Mouse (Mus musculus): ENCODE data around the gene Zbtb4. TPM values are rescaled to one million over a fixed set of nuclear protein-coding genes. Genes with fewer than 3 reads are reported as not detected.
A peak's percentile ranks its signal among the peaks of the same experiment; 100 is the strongest.
"Not testable (repeated sequence)": the region's sequence is repeated elsewhere in the genome, so short reads cannot be mapped to it uniquely, and the experiment has no call there.

The Zbtb4 gene
- total and polyA plus RNA-seq, 3 experiments = 8.6 to 18.4 (median 13.4) TPM

- no peak for ATAC-seq (ENCODE audit: extremely low read depth, insufficient number of reproducible peaks, low FRiP score, poor library complexity, severe bottlenecking)
- H3K4me3 ChIP-seq (ENCODE audit: low read depth, low read length) = no peak overlapping the region
- no peaks in the 10 kb centered on the region for H3K36me3 ChIP-seq (replicated peaks)
- TF ChIP-seq GATA1 (IDR thresholded peaks at IDR 0.05; ENCODE audit: borderline replicate concordance, low read length) (no peak), GATA2 (IDR thresholded peaks at IDR 0.05; ENCODE audit: borderline replicate concordance, low read depth, low read length) (no peak), POLR2AphosphoS5 (IDR thresholded peaks at IDR 0.05; ENCODE audit: insufficient replicate concordance, low read depth, low read length) (no peak), TAL1 (conservative IDR thresholded peaks at IDR 0.05; ENCODE audit: low read depth, low read length) (no peak), CTCF (IDR thresholded peaks at IDR 0.05; ENCODE audit: low read depth, low read length) (no peak)
- 0 out of 2 replicates have a peak, but pooled peaks cover 6% of the 10 kb centered on the region for H3K27me3 ChIP-seq (ENCODE audit: insufficient read depth, low read length)
- no peak for DNase-seq (ENCODE audit: low spot score)
- H3K4me1 ChIP-seq (ENCODE audit: insufficient read depth, low read depth, low read length) = peaks cover 25% of the 10 kb centered on the region
- peaks cover 8% of the 10 kb centered on the region for H3K9me3 ChIP-seq (replicated peaks)
Measured at GRCm38 (mm10) chr11:69723074-69723473, 42.6 kb upstream of the Zbtb4 start.

- ATAC-seq (ENCODE audit: extremely low read depth, insufficient number of reproducible peaks, low FRiP score, poor library complexity, severe bottlenecking) (no peak), DNase-seq (ENCODE audit: low spot score) (no peak)
- no peak overlapping the region for H3K4me3 ChIP-seq (ENCODE audit: low read depth, low read length)
- peaks cover 7% of the 10 kb centered on the region for H3K4me1 ChIP-seq (ENCODE audit: insufficient read depth, low read depth, low read length)
- no peaks in the 10 kb centered on the region for H3K36me3 ChIP-seq (replicated peaks)
- H3K9me3 ChIP-seq (replicated peaks) = peaks cover 8% of the 10 kb centered on the region
- TF ChIP-seq POLR2AphosphoS5 (IDR thresholded peaks at IDR 0.05; ENCODE audit: insufficient replicate concordance, low read depth, low read length) (no peak), GATA2 (IDR thresholded peaks at IDR 0.05; ENCODE audit: borderline replicate concordance, low read depth, low read length) (no peak), TAL1 (conservative IDR thresholded peaks at IDR 0.05; ENCODE audit: low read depth, low read length) (no peak), GATA1 (IDR thresholded peaks at IDR 0.05; ENCODE audit: borderline replicate concordance, low read length) (no peak), CTCF (IDR thresholded peaks at IDR 0.05; ENCODE audit: low read depth, low read length) (no peak)
- 0 out of 2 replicates have a peak, but pooled peaks cover 2% of the 10 kb centered on the region for H3K27me3 ChIP-seq (ENCODE audit: insufficient read depth, low read length)
Measured at GRCm38 (mm10) chr11:69725951-69726350, 39.8 kb upstream of the Zbtb4 start.

GRCm38 (mm10) chr11:69729063-69729462 lies 36.6 kb upstream of the Zbtb4 start:
- Histone ChIP-seq H3K36me3 (replicated peaks) (peaks cover 8% of the 10 kb centered on the region), H3K4me1 (ENCODE audit: insufficient read depth, low read depth, low read length) (no peaks in the 10 kb centered on the region), H3K4me3 (ENCODE audit: low read depth, low read length) (no peak overlapping the region), H3K9me3 (replicated peaks) (peaks cover 8% of the 10 kb centered on the region), H3K27me3 (ENCODE audit: insufficient read depth, low read length) (0 out of 2 replicates have a peak, but pooled peaks cover 2% of the 10 kb centered on the region)
- TF ChIP-seq CTCF (IDR thresholded peaks at IDR 0.05; ENCODE audit: low read depth, low read length) (peak; percentile 26; the same call in 1 of the 2 replicates), POLR2AphosphoS5 (IDR thresholded peaks at IDR 0.05; ENCODE audit: insufficient replicate concordance, low read depth, low read length) (no peak)
- ATAC-seq (ENCODE audit: extremely low read depth, insufficient number of reproducible peaks, low FRiP score, poor library complexity, severe bottlenecking) (no peak), DNase-seq (ENCODE audit: low spot score) (no peak)

GRCm38 (mm10) chr11:69731408-69731807 lies 34.3 kb upstream of the Zbtb4 start:
- H3K4me3 ChIP-seq (ENCODE audit: low read depth, low read length); H3K9me3 ChIP-seq (replicated peaks); DNase-seq (ENCODE audit: low spot score); H3K27me3 ChIP-seq (ENCODE audit: insufficient read depth, low read length); H3K4me1 ChIP-seq (ENCODE audit: insufficient read depth, low read depth, low read length); ATAC-seq (ENCODE audit: extremely low read depth, insufficient number of reproducible peaks, low FRiP score, poor library complexity, severe bottlenecking): not testable (repeated sequence)
- peaks cover 31% of the 10 kb centered on the region for H3K36me3 ChIP-seq (replicated peaks)

DNA sequence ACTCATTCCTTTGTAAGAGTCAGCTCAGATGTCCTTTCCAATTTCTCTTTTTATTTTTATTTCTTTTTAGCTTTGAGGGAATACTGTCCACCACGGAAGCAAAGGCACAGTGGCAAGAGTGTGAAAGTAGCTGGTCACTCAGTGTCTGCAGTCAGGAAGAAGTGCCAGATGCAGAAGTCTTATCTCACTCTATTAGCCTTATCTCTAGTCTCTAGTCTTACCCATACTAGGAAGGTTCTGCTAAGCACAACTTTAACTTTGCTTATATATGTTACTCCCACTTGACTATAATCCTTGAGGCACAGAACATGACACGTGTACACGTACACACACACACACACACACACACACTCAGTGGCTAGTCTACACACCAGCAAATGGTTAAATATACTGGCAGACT lies 14.1 kb upstream of the Zbtb4 start:
- Histone ChIP-seq H3K27me3 (ENCODE audit: insufficient read depth, low read length) (no peaks in the 10 kb centered on the region), H3K4me3 (ENCODE audit: low read depth, low read length) (no peak overlapping the region; the same call in 1 of the 2 replicates), H3K4me1 (ENCODE audit: insufficient read depth, low read depth, low read length) (peaks cover 52% of the 10 kb centered on the region), H3K36me3 (replicated peaks) (peaks cover 46% of the 10 kb centered on the region), H3K9me3 (replicated peaks) (no peaks in the 10 kb centered on the region)
- no peak for TF ChIP-seq CTCF (IDR thresholded peaks at IDR 0.05; ENCODE audit: low read depth, low read length)
- peak; percentile 55 for TF ChIP-seq TAL1 (conservative IDR thresholded peaks at IDR 0.05; ENCODE audit: low read depth, low read length)
- no peak for DNase-seq (ENCODE audit: low spot score)
- peak; percentile 80 for ATAC-seq (ENCODE audit: extremely low read depth, insufficient number of reproducible peaks, low FRiP score, poor library complexity, severe bottlenecking)

- H3K27me3 ChIP-seq (ENCODE audit: insufficient read depth, low read length) = no peaks in the 10 kb centered on the region
- H3K4me1 ChIP-seq (ENCODE audit: insufficient read depth, low read depth, low read length) = peaks cover 54% of the 10 kb centered on the region
- no peak for DNase-seq (ENCODE audit: low spot score)
- ATAC-seq (ENCODE audit: extremely low read depth, insufficient number of reproducible peaks, low FRiP score, poor library complexity, severe bottlenecking) = no peak
- no peak overlapping the region; the same call in 1 of the 2 replicates for H3K4me3 ChIP-seq (ENCODE audit: low read depth, low read length)
- peaks cover 38% of the 10 kb centered on the region for H3K36me3 ChIP-seq (replicated peaks)
- H3K9me3 ChIP-seq (replicated peaks) = no peaks in the 10 kb centered on the region
- TF ChIP-seq GATA1 (IDR thresholded peaks at IDR 0.05; ENCODE audit: borderline replicate concordance, low read length) = no peak
- no peak for TF ChIP-seq POLR2AphosphoS5 (IDR thresholded peaks at IDR 0.05; ENCODE audit: insufficient replicate concordance, low read depth, low read length)
- TF ChIP-seq TAL1 (conservative IDR thresholded peaks at IDR 0.05; ENCODE audit: low read depth, low read length) = no peak
- no peak for TF ChIP-seq GATA2 (IDR thresholded peaks at IDR 0.05; ENCODE audit: borderline replicate concordance, low read depth, low read length)
- no peak for TF ChIP-seq CTCF (IDR thresholded peaks at IDR 0.05; ENCODE audit: low read depth, low read length)
Measured at GRCm38 (mm10) chr11:69752686-69753085, 13.0 kb upstream of the Zbtb4 start.

- H3K4me1 ChIP-seq (ENCODE audit: insufficient read depth, low read depth, low read length) = peaks cover 57% of the 10 kb centered on the region
- no peak overlapping the region; the same call in 1 of the 2 replicates for H3K4me3 ChIP-seq (ENCODE audit: low read depth, low read length)
- TF ChIP-seq POLR2AphosphoS5 (IDR thresholded peaks at IDR 0.05; ENCODE audit: insufficient replicate concordance, low read depth, low read length) (no peak), GATA2 (IDR thresholded peaks at IDR 0.05; ENCODE audit: borderline replicate concordance, low read depth, low read length) (no peak), CTCF (IDR thresholded peaks at IDR 0.05; ENCODE audit: low read depth, low read length) (no peak), GATA1 (IDR thresholded peaks at IDR 0.05; ENCODE audit: borderline replicate concordance, low read length) (no peak), TAL1 (conservative IDR thresholded peaks at IDR 0.05; ENCODE audit: low read depth, low read length) (no peak)
- ATAC-seq (ENCODE audit: extremely low read depth, insufficient number of reproducible peaks, low FRiP score, poor library complexity, severe bottlenecking) (no peak), DNase-seq (ENCODE audit: low spot score) (no peak)
- H3K36me3 ChIP-seq (replicated peaks) = peaks cover 23% of the 10 kb centered on the region
- no peaks in the 10 kb centered on the region for H3K9me3 ChIP-seq (replicated peaks)
- H3K27me3 ChIP-seq (ENCODE audit: insufficient read depth, low read length) = no peaks in the 10 kb centered on the region
Measured at GRCm38 (mm10) chr11:69754233-69754632, 11.5 kb upstream of the Zbtb4 start.
